Mouse (Mus musculus): ENCODE data around the gene Ly6g6f.

DNA sequence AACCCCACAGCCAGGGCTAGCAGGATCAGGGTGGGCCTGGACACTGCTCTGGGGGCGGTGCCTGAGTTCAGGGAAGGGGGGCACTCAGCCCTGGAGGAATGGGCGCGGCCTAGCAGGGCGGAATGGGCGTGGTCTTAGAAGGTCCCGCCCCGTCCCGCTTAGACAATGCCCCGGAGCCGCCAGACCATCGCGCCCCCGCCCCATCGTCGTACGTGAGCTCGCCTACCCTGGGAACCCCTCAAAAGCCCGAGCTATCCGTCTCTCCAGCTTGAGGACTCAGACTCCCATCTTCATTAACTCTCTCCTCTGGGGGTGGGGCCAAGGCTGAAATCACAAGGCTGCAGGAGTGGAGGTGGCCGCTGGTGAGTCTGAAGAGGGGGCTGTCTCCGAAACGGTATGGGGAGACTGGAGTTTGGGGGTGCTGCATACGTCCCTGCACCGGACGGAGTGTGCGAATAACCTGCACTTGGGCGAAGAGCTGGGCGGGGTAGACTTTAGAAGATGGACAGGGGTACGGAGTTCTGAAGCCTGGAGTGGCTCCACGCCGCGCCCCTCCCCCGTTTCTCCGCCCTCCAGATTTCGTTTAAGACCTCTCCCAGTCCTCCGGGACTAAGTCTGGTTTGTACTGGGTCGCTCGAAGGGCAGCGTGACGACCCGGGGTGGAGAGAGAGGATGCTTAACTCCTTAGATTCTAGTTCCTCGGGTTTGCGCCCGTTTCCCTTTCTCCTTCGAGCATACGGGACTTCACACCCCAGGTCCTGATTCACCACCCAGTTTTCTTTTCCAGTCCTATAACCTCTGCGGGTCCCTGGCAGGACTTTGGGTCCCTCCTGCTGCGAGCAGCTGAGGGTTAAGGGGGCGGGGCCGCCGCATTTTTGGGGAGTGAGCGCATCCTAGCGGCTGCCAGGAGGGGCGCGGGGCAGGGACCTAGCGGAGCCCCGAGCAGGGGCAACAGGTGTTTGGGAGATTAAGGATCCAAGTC, 26.2 kb downstream of the Ly6g6f start, which contains the start of gene Ddah2:
- peak; percentile 79 for TF ChIP-seq CTCF (IDR thresholded peaks at IDR 0.05; ENCODE audit: low read depth)
- no peak for TF ChIP-seq EP300 (optimal IDR thresholded peaks at IDR 0.05)

Measured in stomach, postnatal 0 days (tissue).